Mouse (Mus musculus) CD8-positive naive resting alpha-beta T cell, adult 2 months (primary cell): ENCODE measurements around the gene Plekhm2.
A peak's percentile ranks its signal among the peaks of the same experiment; 100 is the strongest.

ENCODE experiments used
- DNase-seq, 2 experiments: peaks; one replicate each; pipeline ENCODE4 v3.0.0; 2022; ENCODE audit warnings: low read depth in 2 of 2, low spot score in 2 of 2

Gene Plekhm2

GRCm38 (mm10) chr4:141663122-141663931 is 1.4 kb downstream of the Plekhm2 start:
- DNase-seq: peak in 1 of 2 experiments; percentile 2

- DNase-seq: no peak
Observed at GRCm38 (mm10) chr4:141660884-141661283, 3.8 kb downstream of the Plekhm2 start.

GRCm38 (mm10) chr4:141659739-141660138 is 5.0 kb downstream of the Plekhm2 start:
- DNase-seq: no peak

- DNase-seq: no peak
Observed at GRCm38 (mm10) chr4:141658846-141659484, 5.7 kb downstream of the Plekhm2 start.

- no peak for DNase-seq
Observed at GRCm38 (mm10) chr4:141656932-141657331, 7.8 kb downstream of the Plekhm2 start.

- DNase-seq: no peak
Observed at GRCm38 (mm10) chr4:141655908-141656608, 8.6 kb downstream of the Plekhm2 start.

- DNase-seq: no peak
Observed at GRCm38 (mm10) chr4:141654509-141654908, 10.2 kb downstream of the Plekhm2 start.

- no peak for DNase-seq
Observed at GRCm38 (mm10) chr4:141653813-141654212, 10.9 kb downstream of the Plekhm2 start.

- DNase-seq: no peak
Observed at GRCm38 (mm10) chr4:141653044-141653443, 11.7 kb downstream of the Plekhm2 start.

- no peak for DNase-seq
Observed at GRCm38 (mm10) chr4:141651944-141652343, 12.8 kb downstream of the Plekhm2 start.

GRCm38 (mm10) chr4:141651286-141651685 is 13.4 kb downstream of the Plekhm2 start:
- no peak for DNase-seq

GRCm38 (mm10) chr4:141649244-141649643 is 15.5 kb downstream of the Plekhm2 start:
- no peak for DNase-seq

GRCm38 (mm10) chr4:141648262-141648661 is 16.4 kb downstream of the Plekhm2 start:
- no peak for DNase-seq

- no peak for DNase-seq
Observed at GRCm38 (mm10) chr4:141647187-141647586, 17.5 kb downstream of the Plekhm2 start.

GRCm38 (mm10) chr4:141645988-141646387 is 18.7 kb downstream of the Plekhm2 start:
- no peak for DNase-seq

- DNase-seq: no peak
Observed at GRCm38 (mm10) chr4:141643118-141643855, 21.4 kb downstream of the Plekhm2 start.

- no peak for DNase-seq
Observed at GRCm38 (mm10) chr4:141641961-141642811, 22.5 kb downstream of the Plekhm2 start.

- no peak for DNase-seq
Observed at GRCm38 (mm10) chr4:141641353-141641771, 23.3 kb downstream of the Plekhm2 start.

- DNase-seq: no peak
Observed at GRCm38 (mm10) chr4:141639474-141639873, 25.2 kb downstream of the Plekhm2 start.

- no peak for DNase-seq
Observed at GRCm38 (mm10) chr4:141636693-141637092, 28.0 kb downstream of the Plekhm2 start.
